Mouse (Mus musculus): ENCODE results near the gene Nfic. TPM values are rescaled to one million over a fixed set of nuclear protein-coding genes. Genes with fewer than 3 reads are reported as not detected.

Gene Nfic
- total and polyA plus RNA-seq, 3 experiments, result 2.0 to 9.7 TPM; not detected in 1

DNA sequence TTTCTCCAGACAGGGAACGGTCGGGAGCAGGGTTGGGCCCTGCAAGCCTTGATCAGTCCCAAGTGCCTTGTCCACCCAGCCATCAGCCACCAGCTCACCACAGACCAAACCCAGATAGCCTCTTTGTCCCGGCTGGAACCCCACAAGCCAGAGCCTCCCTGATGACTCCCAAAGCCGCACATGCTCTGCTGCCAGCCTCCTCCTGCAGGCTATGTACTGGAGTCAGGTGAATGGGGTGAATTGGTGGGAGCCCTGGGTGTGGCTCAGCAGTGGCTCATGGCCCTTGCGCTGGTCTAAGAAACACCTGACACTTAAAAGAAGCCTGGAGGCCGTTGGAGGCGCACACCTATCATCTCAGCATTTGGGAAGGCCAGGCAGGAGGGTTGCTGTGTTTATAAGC is 7.5 kb upstream of the Nfic start:
- H3K27me3 ChIP-seq (ENCODE audit: control insufficient read depth in 1 of 2, insufficient read depth in 2 of 2, low read length in 2 of 2), result no peaks in the 10 kb centered on the region; a peak in 2 of 4 replicates
- H3K36me3 ChIP-seq (ENCODE audit: control insufficient read depth in 1 of 2, insufficient read depth in 2 of 2, low read length in 2 of 2), result peaks cover 0 to 3% of the 10 kb centered on the region in 2 experiments; a peak in 2 of 4 replicates
- no peak for DNase-seq (ENCODE audit: low read depth, low spot score)
- H3K27ac ChIP-seq (ENCODE audit: control insufficient read depth, low read depth, low read length), result no peak overlapping the region
- TF ChIP-seq EP300 (IDR thresholded peaks at IDR 0.05; ENCODE audit: low read depth in 1 of 2, low read length in 2 of 2), result no peak
- TF ChIP-seq TCF12 (IDR thresholded peaks at IDR 0.05; ENCODE audit: low read depth, low read length), result no peak
- no peak for TF ChIP-seq POLR2AphosphoS5 (IDR thresholded peaks at IDR 0.05; ENCODE audit: borderline replicate concordance, low read depth, low read length)
- no peak for TF ChIP-seq NELFE (IDR thresholded peaks at IDR 0.05; ENCODE audit: low read depth, low read length)
- no peak for TF ChIP-seq ZC3H11A (IDR thresholded peaks at IDR 0.05; ENCODE audit: low read depth, low read length)
- no peak for TF ChIP-seq USF2 (IDR thresholded peaks at IDR 0.05; ENCODE audit: borderline replicate concordance in 1 of 2, insufficient read depth in 1 of 2, low read depth in 1 of 2, low read length in 2 of 2)
- no peak for TF ChIP-seq BHLHE40 (IDR thresholded peaks at IDR 0.05; ENCODE audit: borderline replicate concordance, low read depth, low read length)
- no peak for TF ChIP-seq HCFC1 (IDR thresholded peaks at IDR 0.05; ENCODE audit: low read depth, low read length)
- TF ChIP-seq RCOR1 (IDR thresholded peaks at IDR 0.05; ENCODE audit: low read depth, low read length), result no peak
- TF ChIP-seq MAFK (IDR thresholded peaks at IDR 0.05; ENCODE audit: borderline replicate concordance, low read depth, low read length), result no peak
- TF ChIP-seq ELF1 (IDR thresholded peaks at IDR 0.05; ENCODE audit: low read depth, low read length), result no peak
- TF ChIP-seq MAZ (IDR thresholded peaks at IDR 0.05; ENCODE audit: low read depth, low read length), result no peak
- no peak for TF ChIP-seq MEF2A (IDR thresholded peaks at IDR 0.05; ENCODE audit: extremely low read depth, insufficient replicate concordance, low read depth, low read length, poor library complexity, severe bottlenecking)
- no peak for TF ChIP-seq TAL1 (IDR thresholded peaks at IDR 0.05; ENCODE audit: low read length)
- no peak for TF ChIP-seq POLR2AphosphoS2 (IDR thresholded peaks at IDR 0.05; ENCODE audit: low read length)
- TF ChIP-seq UBTF (IDR thresholded peaks at IDR 0.05; ENCODE audit: borderline replicate concordance, insufficient read depth, low read depth, low read length), result no peak
- no peak for TF ChIP-seq MYB (IDR thresholded peaks at IDR 0.05; ENCODE audit: low read depth, low read length)
- TF ChIP-seq ZNF384 (IDR thresholded peaks at IDR 0.05; ENCODE audit: low read depth, low read length), result no peak
- TF ChIP-seq MYC (IDR thresholded peaks at IDR 0.05; ENCODE audit: low read depth, low read length), result no peak
- H3K4me3 ChIP-seq (ENCODE audit: control insufficient read depth in 1 of 2, insufficient read depth in 1 of 2, low read depth in 2 of 2, low read length in 2 of 2), result no peak overlapping the region
- H3K4me1 ChIP-seq (ENCODE audit: control insufficient read depth in 1 of 2, insufficient read depth in 2 of 2, low read length in 2 of 2), result peaks cover 7 to 26% of the 10 kb centered on the region in 2 experiments
- H3K9ac ChIP-seq (ENCODE audit: control insufficient read depth, low read depth, low read length, poor library complexity, severe bottlenecking), result no peak overlapping the region
- H3K9me3 ChIP-seq (replicated peaks; ENCODE audit: insufficient read depth, low read length), result no peaks in the 10 kb centered on the region
- no peaks in the 10 kb centered on the region for H3K79me2 ChIP-seq (ENCODE audit: control insufficient read depth, insufficient read depth, low read length, poor library complexity)

DNA sequence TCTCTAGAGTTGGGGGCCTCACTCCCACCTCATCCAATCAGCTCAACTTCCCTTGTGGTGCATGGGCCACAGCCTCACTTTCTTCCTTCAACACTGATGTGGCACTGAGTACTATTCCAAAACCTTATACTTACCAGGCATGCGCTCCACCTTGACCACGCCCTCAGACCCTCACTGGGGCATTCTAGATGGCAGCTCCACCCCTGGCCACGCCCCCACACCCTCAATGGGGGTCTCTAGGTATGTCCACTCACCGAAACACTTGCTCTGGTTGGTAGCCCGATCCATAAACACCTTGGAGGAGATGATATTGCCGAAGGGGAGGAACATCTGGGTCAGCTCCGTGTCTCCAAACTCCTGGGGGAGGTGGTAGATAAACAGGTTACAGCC is 7.0 kb upstream of the Nfic start:
- peaks cover 7 to 28% of the 10 kb centered on the region in 2 experiments for H3K4me1 ChIP-seq (ENCODE audit: control insufficient read depth in 1 of 2, insufficient read depth in 2 of 2, low read length in 2 of 2)
- no peak overlapping the region for H3K27ac ChIP-seq (ENCODE audit: control insufficient read depth, low read depth, low read length)
- H3K4me3 ChIP-seq (ENCODE audit: control insufficient read depth in 1 of 2, insufficient read depth in 1 of 2, low read depth in 2 of 2, low read length in 2 of 2), result no peak overlapping the region
- H3K36me3 ChIP-seq (ENCODE audit: control insufficient read depth in 1 of 2, insufficient read depth in 2 of 2, low read length in 2 of 2), result peaks cover 0 to 3% of the 10 kb centered on the region in 2 experiments; a peak in 2 of 4 replicates
- no peaks in the 10 kb centered on the region for H3K79me2 ChIP-seq (ENCODE audit: control insufficient read depth, insufficient read depth, low read length, poor library complexity)
- no peaks in the 10 kb centered on the region for H3K9me3 ChIP-seq (replicated peaks; ENCODE audit: insufficient read depth, low read length)
- DNase-seq (ENCODE audit: low read depth, low spot score), result no peak
- TF ChIP-seq USF2 (IDR thresholded peaks at IDR 0.05; ENCODE audit: borderline replicate concordance in 1 of 2, insufficient read depth in 1 of 2, low read depth in 1 of 2, low read length in 2 of 2) (no peak), NELFE (IDR thresholded peaks at IDR 0.05; ENCODE audit: low read depth, low read length) (no peak), ETS1 (IDR thresholded peaks at IDR 0.05; ENCODE audit: low read depth, low read length) (no peak), MAZ (IDR thresholded peaks at IDR 0.05; ENCODE audit: low read depth, low read length) (no peak)
- no peak overlapping the region for H3K9ac ChIP-seq (ENCODE audit: control insufficient read depth, low read depth, low read length, poor library complexity, severe bottlenecking)
- H3K27me3 ChIP-seq (ENCODE audit: control insufficient read depth in 1 of 2, insufficient read depth in 2 of 2, low read length in 2 of 2), result no peaks in the 10 kb centered on the region; a peak in 2 of 4 replicates

Data from MEL (cell line).